Mouse (Mus musculus): Measurements from ENCODE around the gene Slco1a5.
"Not testable (repeated sequence)": the region's sequence is repeated elsewhere in the genome, so short reads cannot be mapped to it uniquely, and the experiment has no call there.

The Slco1a5 gene

DNA sequence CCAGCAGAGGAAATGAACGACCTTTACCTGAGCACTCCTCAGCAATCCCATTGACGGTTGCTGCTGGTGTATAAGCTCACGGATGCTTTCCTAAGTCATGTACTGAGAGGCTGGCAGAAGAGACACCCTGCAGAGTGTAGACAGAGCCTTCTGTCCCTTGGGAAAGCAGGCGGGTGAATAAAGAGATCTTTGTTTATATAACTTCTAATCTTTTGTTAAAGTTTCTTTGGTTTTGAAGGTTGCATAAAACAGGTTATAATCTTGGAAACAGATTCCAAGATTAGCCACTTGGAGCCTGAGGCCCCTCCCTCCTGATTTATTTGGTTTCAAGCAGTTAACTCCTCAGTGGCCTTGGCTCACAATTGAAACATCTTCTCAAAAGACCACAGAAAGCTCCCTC, at the start of gene Slco1a5:
Gene Slco1a5, minus strand, starts transcription at position 101 of the 400 bp plus-strand sequence.
- DNase-seq (ENCODE audit: low spot score) = no peak

DNA sequence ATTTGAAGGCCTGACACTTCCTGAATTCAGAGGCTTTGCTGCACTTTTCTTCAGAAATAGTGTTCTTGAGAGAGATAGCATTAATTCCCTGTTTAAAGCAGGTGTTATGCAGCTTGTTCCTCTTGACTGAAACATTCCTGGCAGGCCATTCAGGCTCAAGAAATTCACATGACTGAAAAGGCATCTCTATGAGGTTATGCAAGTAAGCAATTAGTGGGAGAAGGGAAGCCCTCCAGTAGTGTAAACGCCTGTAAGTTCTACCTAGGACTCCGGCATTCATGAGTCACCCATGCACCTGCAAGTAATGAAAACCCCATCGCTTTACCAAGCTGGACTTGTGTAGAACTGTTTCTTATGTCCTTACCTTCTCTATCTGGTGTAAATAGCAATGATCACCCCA, 46.8 kb upstream of the Slco1a5 start:
- DNase-seq (ENCODE audit: low spot score) = no peak

DNA sequence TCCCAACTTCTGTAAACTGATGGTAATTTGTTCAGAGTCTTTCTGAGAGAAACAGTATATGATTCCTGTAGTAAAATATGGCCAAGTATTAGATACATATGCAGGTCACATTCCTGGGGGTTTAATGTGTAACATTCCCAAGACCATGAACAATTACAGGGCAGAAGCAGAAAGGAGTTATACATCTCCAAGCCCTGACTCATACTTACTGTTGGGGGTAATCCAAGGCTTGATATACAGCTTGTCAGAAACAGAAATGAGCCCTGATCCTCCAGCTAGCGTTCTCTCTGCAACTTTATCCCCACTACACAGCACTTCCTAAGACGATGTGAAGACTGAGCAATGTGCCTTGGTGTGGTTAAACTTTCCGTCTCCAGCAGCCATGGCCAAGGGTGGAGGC, 44.8 kb upstream of the Slco1a5 start:
- no peak for DNase-seq (ENCODE audit: low spot score)

DNA sequence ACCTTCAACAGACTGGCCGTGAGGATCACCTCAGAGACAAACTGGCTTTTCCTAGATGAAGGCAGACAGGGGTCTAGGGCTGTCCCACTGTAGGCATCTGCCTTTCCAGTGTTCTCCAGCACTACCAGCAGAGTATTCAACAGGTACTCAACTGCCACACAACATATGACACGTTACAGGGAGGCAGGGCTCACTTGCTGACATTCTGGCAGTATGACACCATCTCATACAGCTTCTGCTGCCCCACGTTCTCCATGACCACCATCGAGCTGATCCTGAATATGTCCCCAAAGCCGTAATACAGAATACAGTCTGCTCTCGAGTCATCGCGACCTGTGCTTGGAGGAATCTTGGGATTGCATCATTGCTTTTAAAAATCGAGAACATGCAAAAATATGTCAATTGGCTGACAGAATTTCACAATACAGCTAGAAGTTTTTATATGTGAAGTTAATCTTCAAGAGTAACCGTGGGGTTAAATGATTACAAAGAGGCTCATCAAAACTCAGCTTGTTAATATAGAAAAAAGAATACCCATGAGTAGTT, 43.8 kb upstream of the Slco1a5 start:
- DNase-seq (ENCODE audit: low spot score) = no peak

DNA sequence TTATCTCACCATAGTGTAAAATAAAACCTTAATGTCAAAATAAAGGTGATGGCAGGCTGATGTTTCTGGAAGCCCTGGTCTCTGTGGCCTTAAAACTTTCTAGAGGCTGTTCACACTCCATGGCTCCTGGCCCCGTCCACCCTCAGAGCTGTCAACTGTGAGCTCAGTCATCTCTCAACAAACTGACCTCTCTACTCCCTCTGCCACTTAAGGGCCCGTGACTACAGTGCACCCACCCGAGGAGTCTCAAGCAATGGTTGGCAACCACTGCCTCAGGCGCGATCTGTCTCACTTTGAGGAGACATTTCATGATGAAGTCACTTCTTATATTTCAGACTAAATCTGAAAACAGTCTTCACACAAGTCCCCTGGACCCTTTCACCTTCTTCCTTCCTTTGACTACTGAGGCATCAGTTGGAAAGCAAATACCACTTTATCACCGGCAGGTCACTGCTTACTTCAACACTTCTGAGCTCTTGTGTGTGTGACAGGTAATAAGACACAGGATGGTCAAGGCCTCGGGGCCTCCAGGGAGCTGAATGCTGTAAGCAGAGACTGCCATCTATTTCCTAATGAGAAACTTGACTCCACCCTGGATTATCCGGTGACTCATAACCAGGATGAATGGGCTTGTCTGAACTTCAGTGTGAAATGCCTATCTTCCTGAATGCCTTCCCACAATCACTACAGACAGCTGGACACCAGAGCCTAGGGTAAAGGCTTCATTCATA, 43.1 kb upstream of the Slco1a5 start:
- no peak for DNase-seq (ENCODE audit: low spot score)

DNA sequence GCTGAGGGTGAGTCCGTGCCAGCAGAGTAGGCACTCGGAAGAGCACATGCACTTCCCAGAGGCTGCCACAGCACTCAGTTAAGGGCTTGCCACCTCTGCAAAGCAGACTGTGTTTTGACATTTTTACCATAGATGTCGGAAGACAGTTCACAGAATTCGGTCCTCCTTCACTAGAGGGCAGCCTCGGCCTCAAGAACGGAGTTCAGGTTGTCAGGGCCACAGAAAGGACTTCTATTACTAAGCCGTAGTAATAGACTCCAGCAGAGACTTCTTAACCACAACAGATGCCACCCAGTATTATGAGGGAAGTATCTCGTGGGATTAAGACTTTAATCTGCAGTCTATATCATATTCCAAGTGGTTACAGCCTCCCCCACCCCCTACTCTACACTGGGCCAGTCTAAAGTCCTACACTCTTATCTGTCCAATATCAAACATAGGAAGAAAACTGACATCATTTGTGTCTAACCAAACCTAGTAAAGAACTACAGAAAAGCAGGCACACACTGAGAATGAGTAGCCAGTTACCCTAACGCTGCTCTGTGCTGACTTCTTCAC, 40.3 kb upstream of the Slco1a5 start:
- DNase-seq (ENCODE audit: low spot score) = no peak

DNA sequence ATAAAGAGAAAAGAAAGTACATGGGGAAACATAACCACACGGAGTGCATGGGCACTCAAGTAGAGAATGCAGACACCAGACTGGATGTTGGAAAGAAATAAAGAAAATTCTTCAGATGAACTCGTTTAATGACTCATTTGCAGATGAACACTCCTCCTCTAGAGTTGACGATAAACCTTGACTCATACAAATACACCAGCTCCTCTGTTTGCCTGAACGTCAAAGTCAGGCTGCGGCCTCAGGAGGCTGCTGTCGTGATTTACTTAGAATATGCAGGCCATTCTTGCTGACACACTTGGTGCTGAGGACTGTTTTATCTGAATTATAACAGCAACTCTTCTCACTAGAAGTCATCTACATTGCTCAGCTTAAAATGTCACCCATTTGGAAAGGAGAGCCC, 39.3 kb upstream of the Slco1a5 start:
- no peak for DNase-seq (ENCODE audit: low spot score)

DNA sequence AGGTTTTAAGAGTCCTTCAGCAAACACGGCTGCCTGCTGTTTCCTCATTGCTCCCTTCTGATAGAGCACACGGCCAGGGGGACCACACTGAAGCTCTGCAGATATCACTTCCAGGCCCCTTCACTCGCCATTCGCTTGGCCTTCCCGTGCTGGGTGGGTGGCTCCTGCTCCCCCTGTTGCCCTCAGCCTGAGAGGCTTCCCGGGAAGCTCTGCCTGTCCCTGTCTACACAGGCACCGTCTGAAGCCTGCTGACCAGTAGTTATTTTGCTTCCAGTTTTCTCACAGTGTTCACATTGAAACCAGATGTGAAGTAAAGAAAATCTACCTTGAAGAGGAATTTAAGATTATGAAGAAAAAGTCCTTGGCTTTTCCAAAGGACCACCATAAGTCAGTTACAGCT, 34.3 kb upstream of the Slco1a5 start:
- DNase-seq (ENCODE audit: low spot score) = no peak

DNA sequence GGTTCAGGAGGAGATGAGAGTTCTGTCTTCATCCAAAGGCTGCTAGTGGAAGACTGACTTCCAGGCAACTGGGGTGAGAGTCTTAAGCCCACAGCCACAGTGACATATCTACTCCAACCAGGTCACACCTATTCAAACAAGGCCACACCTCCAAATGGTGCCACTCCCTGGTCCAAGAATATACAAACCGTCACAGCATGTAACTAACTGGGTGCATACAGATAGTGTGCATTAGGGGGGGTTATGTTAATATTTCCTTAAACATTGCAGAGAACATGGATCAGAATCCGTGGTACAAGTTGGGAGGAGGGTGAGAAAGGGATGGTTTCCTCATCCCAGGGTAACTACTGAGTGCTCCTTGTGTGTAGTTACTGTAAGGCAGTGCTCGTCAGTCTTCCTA, 29.3 kb upstream of the Slco1a5 start:
- not testable (repeated sequence) for DNase-seq (ENCODE audit: low spot score)

DNA sequence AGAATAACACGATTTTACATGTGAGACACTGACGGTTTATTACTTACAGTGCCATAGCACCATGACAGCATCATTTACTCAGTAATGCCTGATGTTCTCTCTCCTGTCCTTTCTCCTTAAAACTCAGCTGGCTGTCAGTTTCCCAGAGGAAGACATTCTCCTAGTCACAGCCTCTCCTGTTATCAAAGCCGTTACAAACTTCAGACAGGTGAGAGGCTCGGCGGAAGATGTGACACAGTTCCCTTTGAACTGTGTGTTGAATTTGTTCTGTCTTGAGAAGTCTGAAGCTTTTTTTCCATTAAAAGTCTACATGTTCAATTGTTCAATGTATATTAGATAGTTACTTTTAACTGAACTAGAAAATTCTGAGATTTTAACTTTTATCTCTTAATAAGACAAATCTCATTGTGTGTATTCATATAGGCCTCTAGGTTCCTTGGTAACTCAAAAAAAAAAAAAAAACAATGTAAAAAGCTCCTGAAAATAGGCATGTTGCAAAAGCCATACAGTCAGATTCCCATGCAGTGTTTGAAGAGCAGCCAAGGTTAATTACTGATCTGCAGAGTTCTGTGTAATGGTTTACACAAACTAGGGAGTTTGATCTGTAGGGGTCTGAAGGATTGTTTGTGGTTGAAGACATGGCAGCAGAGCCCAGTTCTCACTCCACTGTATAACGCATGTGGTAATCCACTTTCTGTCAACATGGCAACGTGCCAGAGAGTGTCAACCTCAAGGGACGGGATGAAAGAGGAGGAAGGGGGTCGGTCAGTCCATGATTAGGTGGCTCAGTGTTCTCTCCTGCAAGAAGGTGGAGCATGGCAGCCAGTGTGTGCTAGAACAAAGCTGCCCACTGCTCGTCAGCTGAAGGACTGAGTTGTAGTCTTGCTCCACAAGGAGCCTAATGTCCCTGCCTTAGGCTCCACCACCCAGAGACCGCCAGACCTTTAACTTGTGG, 24.9 kb upstream of the Slco1a5 start:
- DNase-seq (ENCODE audit: low spot score) = no peak

DNA sequence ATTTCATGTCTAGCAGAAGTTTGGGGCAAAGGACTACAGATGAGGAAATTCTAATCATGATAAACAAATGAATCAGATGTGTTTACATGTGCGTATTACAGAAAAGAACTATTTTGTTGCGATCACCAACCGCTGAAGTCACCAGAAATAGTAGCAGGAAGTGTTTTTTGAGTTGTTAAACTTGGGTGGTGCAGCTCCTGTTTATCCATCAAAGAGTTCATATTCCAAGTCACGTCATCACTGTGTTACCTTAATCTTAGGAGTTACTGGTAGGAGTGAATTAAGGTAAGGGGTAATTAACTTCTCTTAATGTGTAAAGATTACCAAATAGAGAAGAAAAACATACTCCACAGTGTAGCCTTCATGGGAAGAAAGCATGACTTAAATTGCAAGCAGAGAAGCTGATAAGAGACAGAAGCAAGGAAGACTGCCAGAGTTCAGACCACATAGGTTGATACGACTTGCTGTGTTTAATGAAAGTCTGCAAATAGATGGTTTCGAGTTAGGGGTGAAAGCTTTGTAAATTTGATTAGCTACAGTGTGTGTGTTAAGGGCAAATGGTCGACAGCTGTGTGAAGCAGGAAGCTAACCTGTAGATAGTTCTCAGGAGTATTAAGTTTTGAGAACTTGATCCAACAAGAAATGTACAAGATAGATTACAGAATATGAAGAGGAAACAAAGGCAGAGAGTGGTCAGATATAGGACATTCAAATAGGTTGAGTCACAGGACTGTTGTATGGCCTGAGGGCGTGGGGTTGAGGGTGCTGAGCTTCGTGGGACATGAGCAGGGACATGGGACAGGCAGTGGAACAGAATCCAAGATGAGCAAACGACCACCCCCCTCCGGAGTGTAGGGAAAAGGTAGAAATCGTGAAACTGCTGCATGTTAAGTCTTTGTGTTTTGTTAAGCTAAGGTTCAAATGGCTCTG, 23.7 kb upstream of the Slco1a5 start:
- no peak for DNase-seq (ENCODE audit: low spot score)

DNA sequence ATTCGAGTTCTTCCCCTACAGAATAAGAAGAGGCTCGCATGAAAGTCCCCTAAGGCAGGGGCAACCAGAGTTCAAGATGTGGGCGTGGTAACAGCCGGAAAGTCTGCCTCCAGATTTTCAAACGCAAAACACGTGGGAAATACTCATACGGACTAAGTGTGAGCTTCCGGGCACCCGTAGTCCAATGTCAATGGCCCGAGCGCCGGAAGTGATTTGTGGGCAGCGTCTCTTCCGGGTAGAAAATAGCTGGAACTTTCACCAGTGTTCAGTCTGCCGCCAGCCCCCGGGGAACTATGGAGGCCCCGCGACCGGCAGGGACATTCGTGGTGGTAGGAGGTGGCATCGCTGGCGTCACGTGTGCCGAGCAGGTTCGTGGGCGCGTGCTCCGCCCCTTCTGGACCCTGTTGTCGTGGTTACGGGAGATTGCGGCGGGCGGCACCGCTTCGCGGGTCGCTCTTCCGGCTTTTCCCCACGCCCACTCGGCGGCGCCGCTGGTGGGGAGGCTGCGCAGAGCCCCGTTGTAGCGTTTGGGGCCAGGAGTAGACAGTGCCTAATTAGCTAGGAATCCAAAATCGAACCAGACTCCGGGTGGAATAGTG, 22.8 kb upstream of the Slco1a5 start, which contains the start of gene Pyroxd1:
Gene Pyroxd1, plus strand, starts transcription at position 215 of the 599 bp plus-strand sequence.
- peak; percentile 60 for DNase-seq (ENCODE audit: low spot score)

DNA sequence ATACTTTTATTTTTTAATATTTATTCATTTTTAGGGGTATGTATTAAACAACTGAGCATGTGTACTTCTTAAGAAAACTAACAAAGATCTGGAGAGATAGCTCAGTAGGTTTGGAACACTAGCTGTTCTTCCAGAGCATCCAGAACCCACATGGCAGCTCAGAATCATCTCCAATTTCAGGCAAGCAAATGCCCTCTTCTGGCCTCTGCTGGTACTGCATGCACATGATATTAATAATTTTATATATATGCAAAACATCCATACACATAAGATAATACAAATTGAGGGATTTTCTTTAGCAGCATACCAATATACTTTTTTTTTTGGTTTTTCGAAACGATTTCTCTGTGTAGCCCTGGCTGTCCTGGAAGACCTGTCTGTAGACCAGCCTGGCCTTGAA, 20.8 kb upstream of the Slco1a5 start:
- peak; percentile 17 for DNase-seq (ENCODE audit: low spot score)

DNA sequence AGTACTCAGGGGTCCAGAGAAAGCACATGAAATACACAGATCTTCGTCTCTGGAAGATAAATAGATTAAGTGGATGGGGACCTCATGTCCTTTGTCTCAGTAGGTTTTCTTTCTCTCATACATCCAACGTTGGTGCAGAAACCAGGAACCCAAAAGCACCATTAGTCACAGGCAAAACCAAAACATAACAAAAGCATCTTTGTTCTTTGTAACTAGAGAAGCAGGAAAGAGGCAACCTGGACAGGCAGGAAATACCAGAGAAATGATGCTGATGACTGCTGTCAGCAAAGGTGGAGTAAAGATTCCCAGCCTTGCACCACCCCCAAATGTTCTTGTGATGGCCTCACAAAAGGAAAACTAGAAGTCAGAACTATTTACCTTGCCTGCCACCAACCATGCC, 16.8 kb upstream of the Slco1a5 start:
- DNase-seq (ENCODE audit: low spot score) = no peak

DNA sequence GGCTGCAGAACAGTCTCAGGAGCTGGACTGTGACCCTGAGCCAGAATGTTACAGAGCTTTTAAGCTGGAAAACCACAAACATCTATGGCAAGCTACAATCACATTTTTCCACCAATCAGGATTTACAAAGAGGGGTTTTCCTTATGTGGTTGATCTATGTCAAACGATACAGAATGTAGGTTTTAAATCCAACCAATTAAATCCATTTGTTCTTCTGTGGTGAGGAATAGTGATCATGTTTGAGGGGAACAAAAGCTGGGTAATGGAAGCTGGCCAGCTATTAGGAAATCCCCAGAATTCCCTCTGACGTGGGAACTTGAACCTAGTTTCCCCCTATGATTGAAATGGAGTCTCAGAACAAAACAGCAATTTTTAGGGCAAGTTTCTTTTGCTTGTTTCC, 16.2 kb upstream of the Slco1a5 start:
- no peak for DNase-seq (ENCODE audit: low spot score)

DNA sequence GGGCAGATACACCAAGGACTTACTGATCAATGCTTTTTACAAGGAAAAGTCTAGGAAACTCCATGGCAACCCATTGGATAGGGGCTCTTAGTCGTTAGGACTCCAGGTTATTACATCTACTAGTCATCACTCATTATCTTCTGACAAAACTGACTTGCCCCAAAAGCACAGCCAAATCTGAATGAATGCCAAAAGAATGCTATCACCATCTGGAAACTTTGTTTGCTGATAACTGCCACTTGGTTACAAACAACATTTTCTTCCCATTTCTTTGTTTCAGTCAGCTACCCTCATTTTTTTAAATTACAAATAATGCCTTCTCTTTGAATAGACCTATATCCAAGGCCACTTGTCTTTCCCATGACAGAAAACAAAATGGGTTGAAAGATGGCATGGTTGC, 6.4 kb upstream of the Slco1a5 start:
- DNase-seq (ENCODE audit: low spot score) = no peak

DNA sequence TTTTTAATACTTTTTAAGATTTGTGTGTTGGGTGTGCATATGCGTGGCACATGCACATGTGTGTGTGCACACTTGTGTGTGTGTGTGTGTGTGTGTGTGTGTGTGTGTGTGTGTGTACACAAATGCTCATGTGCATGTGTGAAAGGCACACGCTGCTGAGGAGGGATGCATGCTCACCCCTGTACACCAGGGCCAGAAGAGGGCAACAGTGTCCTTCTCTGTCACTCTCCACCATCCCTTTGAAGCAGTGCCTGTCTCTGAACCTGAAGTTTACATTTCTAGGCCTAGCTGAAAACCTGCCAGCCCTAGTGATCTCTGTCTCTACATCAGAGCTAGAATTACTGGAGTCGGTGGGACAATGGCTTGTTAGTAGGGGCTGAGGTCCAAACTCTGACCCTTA, 3.8 kb upstream of the Slco1a5 start:
- DNase-seq (ENCODE audit: low spot score) = no peak

DNA sequence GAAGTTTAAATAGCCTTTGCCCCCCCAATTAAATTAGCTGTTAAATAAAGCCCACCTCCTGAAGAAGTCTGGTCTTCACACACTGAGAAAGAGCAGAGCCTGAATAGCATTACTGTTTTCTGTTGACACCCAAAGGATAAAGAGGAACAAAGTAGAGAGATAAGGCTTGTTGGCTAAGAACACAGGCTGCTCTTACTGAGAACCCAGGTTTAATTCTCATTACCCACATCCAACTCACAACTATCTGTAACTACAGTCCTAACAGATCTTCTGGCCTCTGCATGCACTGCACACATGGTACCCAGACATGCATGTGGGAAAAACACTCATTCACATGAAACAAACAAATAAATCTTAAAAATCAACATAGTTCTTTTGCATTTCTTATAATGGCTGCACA, 5.7 kb downstream of the Slco1a5 start:
- no peak for DNase-seq (ENCODE audit: low spot score)

DNA sequence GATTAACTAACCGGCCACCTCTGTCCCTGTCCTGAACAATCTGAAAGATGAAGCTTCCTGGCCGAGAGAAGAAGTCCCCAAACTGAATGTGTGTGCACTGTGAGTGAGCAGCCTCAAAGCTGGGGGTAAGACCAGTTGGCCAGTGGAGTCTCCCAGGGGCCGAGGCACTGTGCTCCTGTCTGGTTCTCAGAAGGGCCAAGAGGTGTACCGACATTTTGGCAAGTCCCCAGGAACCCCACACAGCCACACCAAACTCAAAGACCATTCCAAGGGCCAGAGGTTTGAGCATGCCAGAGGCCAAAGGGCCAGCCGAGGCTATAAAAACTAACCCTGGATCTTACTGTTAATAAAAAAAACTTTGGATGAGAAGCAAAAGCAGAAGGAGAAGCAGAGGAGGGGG, 8.5 kb downstream of the Slco1a5 start:
- no peak for DNase-seq (ENCODE audit: low spot score)

DNA sequence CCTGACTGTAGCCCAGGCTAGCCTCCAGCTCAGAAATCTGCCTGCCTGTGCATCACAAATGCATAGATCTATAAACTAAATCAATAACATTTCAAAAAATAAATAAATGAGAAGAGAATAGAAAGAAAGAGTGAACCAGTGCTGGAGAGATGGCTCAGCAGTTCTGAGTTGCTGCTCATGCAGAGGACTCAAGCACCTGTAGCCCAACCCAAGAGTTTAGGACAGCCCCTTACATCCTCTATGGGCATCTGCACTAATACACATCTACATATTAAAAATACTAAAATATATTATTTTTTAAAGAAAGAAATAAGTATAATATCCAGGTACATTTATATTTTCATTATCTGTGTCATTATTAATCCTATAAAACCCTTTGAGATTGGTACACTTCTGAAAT, 17.7 kb downstream of the Slco1a5 start:
- no peak for DNase-seq (ENCODE audit: low spot score)

DNA sequence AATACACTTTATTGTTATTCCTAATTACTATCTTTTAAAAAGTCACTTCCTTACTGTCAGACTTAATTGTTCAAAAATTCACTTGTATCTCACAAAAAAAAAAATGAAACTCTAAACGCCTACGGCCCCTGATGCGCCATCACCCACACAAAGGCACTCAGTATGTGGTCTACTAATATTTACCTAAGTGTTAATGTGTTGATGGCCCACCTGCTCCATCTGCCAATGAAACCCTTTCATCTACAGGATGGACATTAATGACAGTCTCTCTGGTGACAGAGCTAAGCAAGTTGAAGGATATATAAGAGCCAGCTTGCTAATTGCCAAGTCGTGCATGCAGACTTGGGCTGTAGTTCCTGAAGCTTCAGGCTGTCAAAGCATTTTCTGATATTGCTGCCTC, 24.7 kb downstream of the Slco1a5 start, which contains the start of gene Iapp:
Gene Iapp, plus strand, starts transcription at position 326 of the 400 bp plus-strand sequence.
- no peak for DNase-seq (ENCODE audit: low spot score)
